Mouse (Mus musculus): Measurements from ENCODE around the gene Itpr2.

GRCm38 (mm10) chr6:146490416-146490960, 11.5 kb downstream of the Itpr2 start:
- TF ChIP-seq POLR2A (IDR thresholded peaks at IDR 0.05; ENCODE audit: low read depth, low read length) (no peak), CTCF (IDR thresholded peaks at IDR 0.05; ENCODE audit: extremely low read depth, insufficient read depth, insufficient read length, insufficient replicate concordance) (no peak)
